Mouse (Mus musculus) embryonic facial prominence, embryonic 12.5 days (tissue): ENCODE measurements around the gene Ash1l. TPM values are rescaled to one million over a fixed set of nuclear protein-coding genes. Genes with fewer than 3 reads are reported as not detected.
"Not testable (repeated sequence)": the region's sequence is repeated elsewhere in the genome, so short reads cannot be mapped to it uniquely, and the experiment has no call there.

Experiments
- ATAC-seq: fragments of 200-750 bp; cut with Nextera tagmentation; 2 replicates; pipeline ENCODE4 v1.8.0; 2017; ENCODE audit not compliant: insufficient number of reproducible peaks, insufficient read depth, low FRiP score, low TSS enrichment
- H3K27ac ChIP-seq: fragments of 300-500 bp; sonication (generic); 2 replicates; pipeline ENCODE4 v1.5.1; 2016; ENCODE audit warnings: mild to moderate bottlenecking
- H3K27me3 ChIP-seq: fragments of 300-500 bp; sonication (generic); 2 replicates; pipeline ENCODE4 v1.6.1; 2016; ENCODE audit warnings: mild to moderate bottlenecking, moderate library complexity
- H3K36me3 ChIP-seq: fragments of 300-500 bp; sonication (generic); 2 replicates; pipeline ENCODE4 v1.6.1; 2016; ENCODE audit warnings: mild to moderate bottlenecking
- H3K4me1 ChIP-seq: fragments of 300-500 bp; sonication (generic); 2 replicates; pipeline ENCODE4 v1.6.1; 2016
- H3K4me2 ChIP-seq: fragments of 300-500 bp; sonication (generic); replicated peaks from 2 replicates; pipeline ENCODE4 v1.6.1; 2016; ENCODE audit warnings: mild to moderate bottlenecking, moderate library complexity
- H3K4me3 ChIP-seq: fragments of 300-500 bp; sonication (generic); 2 replicates; pipeline ENCODE4 v1.5.1; 2016; ENCODE audit warnings: mild to moderate bottlenecking
- H3K9ac ChIP-seq: fragments of 300-500 bp; sonication (generic); 2 replicates; pipeline ENCODE4 v1.6.1; 2016; ENCODE audit warnings: mild to moderate bottlenecking, moderate library complexity
- H3K9me3 ChIP-seq: fragments of 300-500 bp; sonication (generic); 2 replicates; pipeline ENCODE4 v1.6.1; 2016; ENCODE audit warnings: mild to moderate bottlenecking, moderate library complexity
- WGBS: fragments of 180-500 bp; shearing (Covaris S2); methylation state at CpG from one replicate; pipeline ENCODE4 v1.1.7; 2016; 5-methylcytosine and 5-hydroxymethylcytosine counted together
- polyA plus RNA-seq: library from polyadenylated mRNA; unstranded; fragments of >200 nt; fragmentation: Nextera tagmentation; extraction: Ambion mirVana; gene quantifications from 2 replicates; pipeline ENCODE4 v1.2.1, GENCODE M21; 2016

Ash1l gene
- polyA plus RNA-seq, 1 experiment from 2014 or later = 25.5 TPM

- ATAC-seq = no peak
- Histone ChIP-seq H3K9ac (no peak overlapping the region), H3K36me3 (peaks cover 87% of the 10 kb centered on the region)
Measured at GRCm38 (mm10) chr3:88923989-88924591, 26.3 kb upstream of the Ash1l start.

DNA sequence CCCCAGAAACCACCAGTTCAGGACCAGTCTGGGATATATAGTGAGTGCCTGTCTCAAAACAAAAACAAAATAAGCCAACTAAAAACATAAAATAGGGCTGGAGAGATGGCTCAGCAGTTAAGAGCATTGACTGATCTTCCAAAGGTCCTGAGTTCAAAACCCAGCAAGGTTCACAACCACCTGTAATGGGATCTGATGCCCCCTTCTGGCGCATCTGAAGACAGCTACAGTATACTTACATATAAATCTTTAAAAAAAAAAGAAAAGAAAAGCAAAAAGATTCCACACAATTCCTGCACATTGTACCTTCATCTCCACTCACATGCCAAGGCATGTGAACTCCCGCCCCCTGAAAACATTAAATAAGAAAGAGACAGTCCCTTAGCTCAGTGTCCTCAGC is 24.8 kb upstream of the Ash1l start:
- Histone ChIP-seq H3K27ac (no peak overlapping the region), H3K4me2 (no peak overlapping the region), H3K27me3 (no peaks in the 10 kb centered on the region), H3K9me3 (no peaks in the 10 kb centered on the region), H3K36me3 (peaks cover 97% of the 10 kb centered on the region), H3K4me3 (no peak overlapping the region), H3K9ac (no peak overlapping the region), H3K4me1 (no peaks in the 10 kb centered on the region)
- WGBS = 96% methylated on average over 2 of the region's 2 CpGs
- no peak for ATAC-seq

More at GRCm38 (mm10) chr3:88923989-88924591, 26.3 kb upstream of the Ash1l start:
- no peak overlapping the region for H3K4me3 ChIP-seq
- H3K27me3 ChIP-seq = no peaks in the 10 kb centered on the region
- no peaks in the 10 kb centered on the region for H3K9me3 ChIP-seq
- H3K4me2 ChIP-seq = no peak overlapping the region
- 90% methylated on average over 8 of the region's 8 CpGs for WGBS
- H3K27ac ChIP-seq = no peak overlapping the region
- H3K4me1 ChIP-seq = no peaks in the 10 kb centered on the region

DNA sequence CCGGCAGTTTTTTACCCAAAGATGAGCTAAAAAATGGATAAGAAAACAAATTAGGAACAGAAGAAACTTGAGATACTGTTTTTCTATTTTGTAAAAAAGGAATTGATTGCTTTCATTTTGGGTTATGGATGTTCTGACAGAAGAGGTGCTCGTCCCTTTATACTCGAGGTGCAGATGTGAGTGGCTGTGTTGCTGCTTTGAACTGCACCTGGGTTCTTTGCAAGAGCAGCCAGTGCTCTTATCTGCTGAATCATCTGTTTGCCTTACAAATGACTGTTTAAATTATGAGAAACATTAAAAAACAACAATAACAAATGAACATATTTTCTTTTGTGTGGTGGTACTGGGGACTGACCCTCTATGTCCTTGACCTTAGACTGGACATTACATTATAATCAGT is 20.9 kb upstream of the Ash1l start:
- no peak overlapping the region for H3K27ac ChIP-seq
- no peaks in the 10 kb centered on the region for H3K27me3 ChIP-seq
- H3K9me3 ChIP-seq = no peaks in the 10 kb centered on the region
- no peak overlapping the region for H3K4me2 ChIP-seq
- no peak overlapping the region for H3K9ac ChIP-seq
- H3K4me3 ChIP-seq = no peak overlapping the region
- 85% methylated on average over 3 of the region's 3 CpGs for WGBS
- no peaks in the 10 kb centered on the region for H3K4me1 ChIP-seq
- ATAC-seq = no peak
- H3K36me3 ChIP-seq = peaks cover 92% of the 10 kb centered on the region

GRCm38 (mm10) chr3:88939071-88939470 is 11.4 kb upstream of the Ash1l start:
- Histone ChIP-seq H3K4me3 (no peak overlapping the region), H3K9me3 (no peaks in the 10 kb centered on the region), H3K4me2 (no peak overlapping the region), H3K9ac (no peak overlapping the region), H3K4me1 (no peaks in the 10 kb centered on the region), H3K27ac (no peak overlapping the region), H3K36me3 (peaks cover 61% of the 10 kb centered on the region), H3K27me3 (no peaks in the 10 kb centered on the region)
- WGBS = 92% methylated on average over 10 of the region's 10 CpGs
- no peak for ATAC-seq

DNA sequence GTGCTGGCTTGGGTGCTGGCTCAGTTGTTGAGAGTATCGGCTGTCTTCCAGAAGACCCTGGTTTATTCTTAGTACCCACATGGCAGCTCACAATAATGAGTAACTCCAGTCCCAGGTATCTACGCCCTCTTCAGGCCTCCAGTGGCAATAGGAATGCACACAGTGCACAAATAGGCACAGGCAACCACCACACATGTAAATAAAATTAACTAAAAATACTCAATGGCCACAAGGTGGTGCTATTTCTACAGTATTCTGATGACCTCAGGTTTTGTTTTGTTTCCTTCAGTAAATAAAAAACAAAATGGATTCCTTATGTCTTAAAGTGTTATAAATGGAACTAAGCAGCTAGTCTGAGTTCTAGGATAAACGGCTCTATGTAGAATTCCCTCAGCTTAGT is 10.7 kb upstream of the Ash1l start:
- Histone ChIP-seq H3K4me2 (no peak overlapping the region), H3K36me3 (peaks cover 54% of the 10 kb centered on the region), H3K4me3 (no peak overlapping the region), H3K27me3 (no peaks in the 10 kb centered on the region), H3K9me3 (no peaks in the 10 kb centered on the region), H3K4me1 (no peaks in the 10 kb centered on the region), H3K9ac (no peak overlapping the region), H3K27ac (no peak overlapping the region)
- no peak for ATAC-seq
- 79% methylated on average over 3 of the region's 3 CpGs for WGBS

DNA sequence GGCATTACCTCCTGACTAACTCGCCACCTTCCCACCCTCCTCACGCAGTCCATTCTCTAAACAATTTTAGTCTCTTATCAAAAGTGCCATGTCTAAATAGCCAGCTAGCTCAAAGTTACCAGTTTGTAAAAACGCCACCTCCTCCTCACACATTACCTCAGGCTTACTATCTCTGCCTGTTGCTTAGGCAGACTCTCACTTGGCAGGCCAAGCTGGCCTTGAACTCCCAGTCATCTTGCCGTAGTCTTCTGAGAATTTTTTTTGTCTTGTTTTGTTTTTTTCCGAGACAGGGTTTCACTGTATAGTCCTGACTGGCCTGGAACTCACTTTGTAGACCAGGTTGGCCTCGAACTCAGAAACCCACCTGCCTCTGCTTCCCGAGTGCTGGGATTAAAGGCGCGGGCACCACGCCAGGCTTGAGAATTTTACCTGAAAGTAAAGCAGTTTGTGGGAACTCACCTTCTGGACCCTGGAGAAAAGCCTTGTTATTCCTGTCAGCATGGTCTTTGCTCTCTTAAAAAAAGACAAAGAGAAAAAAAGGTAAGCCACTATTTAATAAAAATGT is 8.0 kb upstream of the Ash1l start:
- ATAC-seq = no peak
- Histone ChIP-seq H3K4me1 (no peaks in the 10 kb centered on the region; the same call in 1 of the 2 replicates), H3K4me2 (no peak overlapping the region), H3K27me3 (no peaks in the 10 kb centered on the region), H3K9me3 (no peaks in the 10 kb centered on the region), H3K27ac (no peak overlapping the region), H3K4me3 (no peak overlapping the region), H3K9ac (no peak overlapping the region), H3K36me3 (peaks cover 34% of the 10 kb centered on the region)
- 91% methylated on average over 10 of the region's 10 CpGs for WGBS

GRCm38 (mm10) chr3:88944109-88944508 is 6.3 kb upstream of the Ash1l start:
- Histone ChIP-seq H3K9me3 (no peaks in the 10 kb centered on the region), H3K27ac (no peak overlapping the region), H3K27me3 (no peaks in the 10 kb centered on the region), H3K4me3 (no peak overlapping the region), H3K36me3 (peaks cover 24% of the 10 kb centered on the region), H3K4me2 (no peak overlapping the region), H3K4me1 (peaks cover 14% of the 10 kb centered on the region), H3K9ac (no peak overlapping the region)
- ATAC-seq = no peak
- whole genome bisulfite sequencing = 91% methylated on average over 4 of the region's 4 CpGs

GRCm38 (mm10) chr3:88949786-88950575 is 441 bp upstream of the Ash1l start:
- peaks cover 24% of the 10 kb centered on the region for H3K4me1 ChIP-seq
- H3K27ac ChIP-seq = peak overlapping the region; percentile 99
- WGBS = under 1% methylated on average over 61 of the region's 92 CpGs
- H3K4me3 ChIP-seq = peak overlapping the region; percentile 93
- H3K4me2 ChIP-seq = peak overlapping the region; percentile 68
- peak overlapping the region; percentile 94 for H3K9ac ChIP-seq
- ATAC-seq = peak; percentile 91
- H3K36me3 ChIP-seq = no peaks in the 10 kb centered on the region
- no peaks in the 10 kb centered on the region for H3K27me3 ChIP-seq
- no peaks in the 10 kb centered on the region for H3K9me3 ChIP-seq

GRCm38 (mm10) chr3:88951327-88951800 is 942 bp downstream of the Ash1l start:
- 2% methylated on average over 5 of the region's 5 CpGs for WGBS
- H3K4me2 ChIP-seq = peak overlapping the region; percentile 68

GRCm38 (mm10) chr3:88953246-88953645 is 2.8 kb downstream of the Ash1l start:
- 88% methylated on average over 4 of the region's 4 CpGs for WGBS
- H3K4me3 ChIP-seq = no peak overlapping the region

More at GRCm38 (mm10) chr3:88951327-88951800, 942 bp downstream of the Ash1l start:
- H3K36me3 ChIP-seq = no peaks in the 10 kb centered on the region
- H3K4me3 ChIP-seq = peak overlapping the region; percentile 93
- no peak for ATAC-seq
- peak overlapping the region; percentile 99 for H3K27ac ChIP-seq
- H3K4me1 ChIP-seq = peaks cover 24% of the 10 kb centered on the region
- peak overlapping the region; percentile 94 for H3K9ac ChIP-seq
- no peaks in the 10 kb centered on the region for H3K9me3 ChIP-seq
- H3K27me3 ChIP-seq = no peaks in the 10 kb centered on the region

GRCm38 (mm10) chr3:88953736-88954135 is 3.3 kb downstream of the Ash1l start:
- no peak overlapping the region for H3K4me3 ChIP-seq
- H3K27me3 ChIP-seq = no peaks in the 10 kb centered on the region
- ATAC-seq = no peak
- no peak overlapping the region for H3K27ac ChIP-seq
- H3K9ac ChIP-seq = no peak overlapping the region
- H3K4me1 ChIP-seq = peaks cover 13% of the 10 kb centered on the region; the same call in 1 of the 2 replicates
- H3K9me3 ChIP-seq = no peaks in the 10 kb centered on the region
- no peak overlapping the region for H3K4me2 ChIP-seq
- no peaks in the 10 kb centered on the region for H3K36me3 ChIP-seq

More at GRCm38 (mm10) chr3:88953246-88953645, 2.8 kb downstream of the Ash1l start:
- Histone ChIP-seq H3K36me3 (no peaks in the 10 kb centered on the region), H3K27me3 (no peaks in the 10 kb centered on the region), H3K9ac (no peak overlapping the region), H3K4me1 (peaks cover 18% of the 10 kb centered on the region), H3K4me2 (no peak overlapping the region), H3K27ac (no peak overlapping the region), H3K9me3 (no peaks in the 10 kb centered on the region)
- ATAC-seq = no peak

DNA sequence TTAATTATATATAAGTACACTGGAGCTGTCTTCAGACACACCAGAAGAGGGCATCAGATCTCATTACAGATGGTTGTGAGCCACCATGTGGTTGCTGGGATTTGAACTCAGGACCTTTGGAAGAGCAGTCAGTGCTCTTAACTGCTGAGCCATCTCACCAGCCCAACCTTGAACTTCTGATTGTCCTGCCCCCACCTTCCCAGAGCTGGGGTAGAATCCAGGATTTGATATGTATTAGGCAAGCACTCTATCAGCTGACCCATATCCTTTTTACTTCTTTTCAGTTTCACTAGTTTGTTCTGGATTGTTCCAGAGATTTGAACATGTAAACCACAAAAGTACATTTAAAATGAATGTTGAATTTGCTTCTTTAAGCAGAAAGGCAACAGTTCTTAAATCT is 12.8 kb downstream of the Ash1l start:
- not testable (repeated sequence) for H3K4me1 ChIP-seq, ATAC-seq, H3K9ac ChIP-seq, H3K27me3 ChIP-seq, H3K9me3 ChIP-seq, H3K27ac ChIP-seq, H3K4me2 ChIP-seq, H3K4me3 ChIP-seq
- peaks cover 16% of the 10 kb centered on the region for H3K36me3 ChIP-seq
